Mouse (Mus musculus) spleen, adult 2 months (tissue): ENCODE results near the gene Odc1.
"Not testable (repeated sequence)": the region's sequence is repeated elsewhere in the genome, so short reads cannot be mapped to it uniquely, and the experiment has no call there.

Experiments used
- CTCF ChIP-seq: fragments of 200-500 bp; IDR thresholded peaks from 2 replicates; pipeline ENCODE4 v1.5.1; 2011; ENCODE audit warnings: mild to moderate bottlenecking, inconsistent platforms; ENCODE audit not compliant: insufficient read depth, insufficient read length, insufficient replicate concordance; ENCODE audit errors: extremely low read depth
- POLR2A ChIP-seq: fragments of 200-500 bp; IDR thresholded peaks from 2 replicates; pipeline ENCODE4 v1.6.1; 2011; ENCODE audit warnings: low read depth, low read length, inconsistent platforms

GRCm38 (mm10) chr12:17547552-17547951, 3.0 kb downstream of the Odc1 start:
- not testable (repeated sequence) for TF ChIP-seq CTCF, POLR2A
